Mouse (Mus musculus): ENCODE measurements around the gene Sez6l2. TPM values are rescaled to one million over a fixed set of nuclear protein-coding genes. Genes with fewer than 3 reads are reported as not detected.
A peak's percentile ranks its signal among the peaks of the same experiment; 100 is the strongest.

The Sez6l2 gene
- total and polyA plus RNA-seq, 2 experiments, result 0.28 to 0.60 TPM

GRCm38 (mm10) chr7:127012845-127013244, 62.5 kb downstream of the Sez6l2 start:
- H3K9ac ChIP-seq (ENCODE audit: low read depth, low read length), result no peak overlapping the region
- no peak for TF ChIP-seq POLR2A (IDR thresholded peaks at IDR 0.05; ENCODE audit: extremely low read depth, insufficient read depth, low read length)
- TF ChIP-seq CTCF (IDR thresholded peaks at IDR 0.05; ENCODE audit: low read depth, low read length), result no peak
- peaks cover 16% of the 10 kb centered on the region; the same call in 1 of the 2 replicates for H3K79me2 ChIP-seq (ENCODE audit: control insufficient read depth, insufficient read depth, low read length)
- H3K4me1 ChIP-seq (ENCODE audit: control insufficient read depth, insufficient read depth, low read length), result peaks cover 41% of the 10 kb centered on the region
- H3K27ac ChIP-seq (replicated peaks; ENCODE audit: insufficient read depth, low read depth, low read length), result no peak overlapping the region
- no peaks in the 10 kb centered on the region for H3K27me3 ChIP-seq (ENCODE audit: control insufficient read depth, insufficient read depth, low read length)
- H3K4me3 ChIP-seq (ENCODE audit: insufficient read depth, low read depth, low read length), result no peak overlapping the region
- no peak for DNase-seq (ENCODE audit: extremely low read depth, low read depth, low spot score)
- 95% methylated on average over 10 of the region's 10 CpGs for WGBS
- H3K36me3 ChIP-seq (ENCODE audit: control insufficient read depth, insufficient read depth, low read length), result no peaks in the 10 kb centered on the region

GRCm38 (mm10) chr7:127013385-127013784, 63.0 kb downstream of the Sez6l2 start:
- no peak overlapping the region for H3K27ac ChIP-seq (replicated peaks; ENCODE audit: insufficient read depth, low read depth, low read length)
- no peak overlapping the region for H3K9ac ChIP-seq (ENCODE audit: low read depth, low read length)
- 85% methylated on average over 6 of the region's 6 CpGs for WGBS
- H3K79me2 ChIP-seq (ENCODE audit: control insufficient read depth, insufficient read depth, low read length), result peaks cover 16% of the 10 kb centered on the region; the same call in 1 of the 2 replicates
- peaks cover 39% of the 10 kb centered on the region for H3K4me1 ChIP-seq (ENCODE audit: control insufficient read depth, insufficient read depth, low read length)
- H3K4me3 ChIP-seq (ENCODE audit: insufficient read depth, low read depth, low read length), result no peak overlapping the region
- TF ChIP-seq POLR2A (IDR thresholded peaks at IDR 0.05; ENCODE audit: extremely low read depth, insufficient read depth, low read length) (no peak), CTCF (IDR thresholded peaks at IDR 0.05; ENCODE audit: low read depth, low read length) (no peak)
- H3K27me3 ChIP-seq (ENCODE audit: control insufficient read depth, insufficient read depth, low read length), result no peaks in the 10 kb centered on the region
- no peak for DNase-seq (ENCODE audit: extremely low read depth, low read depth, low spot score)
- H3K36me3 ChIP-seq (ENCODE audit: control insufficient read depth, insufficient read depth, low read length), result no peaks in the 10 kb centered on the region

- TF ChIP-seq POLR2A (IDR thresholded peaks at IDR 0.05; ENCODE audit: extremely low read depth, insufficient read depth, low read length) (0 out of 2 replicates have a peak, but pooled peaks have one; percentile 35), CTCF (IDR thresholded peaks at IDR 0.05; ENCODE audit: low read depth, low read length) (no peak)
- Histone ChIP-seq H3K27me3 (ENCODE audit: control insufficient read depth, insufficient read depth, low read length) (no peaks in the 10 kb centered on the region), H3K4me3 (ENCODE audit: insufficient read depth, low read depth, low read length) (peak within 1 kb of the TSS; percentile 55), H3K9ac (ENCODE audit: low read depth, low read length) (peak within 1 kb of the TSS; percentile 70), H3K4me1 (ENCODE audit: control insufficient read depth, insufficient read depth, low read length) (peaks cover 33% of the 10 kb centered on the region), H3K79me2 (ENCODE audit: control insufficient read depth, insufficient read depth, low read length) (peaks cover 16% of the 10 kb centered on the region; the same call in 1 of the 2 replicates), H3K36me3 (ENCODE audit: control insufficient read depth, insufficient read depth, low read length) (no peaks in the 10 kb centered on the region), H3K27ac (replicated peaks; ENCODE audit: insufficient read depth, low read depth, low read length) (peak within 1 kb of the TSS; percentile 79)
- DNase-seq (ENCODE audit: extremely low read depth, low read depth, low spot score), result peak; percentile 74
- WGBS, result 4% methylated on average over 11 of the region's 11 CpGs
Measured at GRCm38 (mm10) chr7:127014320-127014719, 64.0 kb downstream of the Sez6l2 start, which contains the start of gene Mvp. Gene Mvp (minus strand): TSS chr7:127014621.

GRCm38 (mm10) chr7:127014993-127015392, 64.6 kb downstream of the Sez6l2 start:
- DNase-seq (ENCODE audit: extremely low read depth, low read depth, low spot score), result no peak
- H3K79me2 ChIP-seq (ENCODE audit: control insufficient read depth, insufficient read depth, low read length), result peaks cover 16% of the 10 kb centered on the region; the same call in 1 of the 2 replicates
- H3K27ac ChIP-seq (replicated peaks; ENCODE audit: insufficient read depth, low read depth, low read length), result no peak overlapping the region
- no peak overlapping the region for H3K9ac ChIP-seq (ENCODE audit: low read depth, low read length)
- no peaks in the 10 kb centered on the region for H3K27me3 ChIP-seq (ENCODE audit: control insufficient read depth, insufficient read depth, low read length)
- H3K36me3 ChIP-seq (ENCODE audit: control insufficient read depth, insufficient read depth, low read length), result no peaks in the 10 kb centered on the region
- TF ChIP-seq CTCF (IDR thresholded peaks at IDR 0.05; ENCODE audit: low read depth, low read length) (no peak), POLR2A (IDR thresholded peaks at IDR 0.05; ENCODE audit: extremely low read depth, insufficient read depth, low read length) (no peak)
- peaks cover 30% of the 10 kb centered on the region for H3K4me1 ChIP-seq (ENCODE audit: control insufficient read depth, insufficient read depth, low read length)
- no peak overlapping the region for H3K4me3 ChIP-seq (ENCODE audit: insufficient read depth, low read depth, low read length)
- WGBS, result 93% methylated on average over 12 of the region's 12 CpGs

- Histone ChIP-seq H3K36me3 (ENCODE audit: control insufficient read depth, insufficient read depth, low read length) (no peaks in the 10 kb centered on the region), H3K79me2 (ENCODE audit: control insufficient read depth, insufficient read depth, low read length) (peaks cover 16% of the 10 kb centered on the region; the same call in 1 of the 2 replicates), H3K4me3 (ENCODE audit: insufficient read depth, low read depth, low read length) (peak overlapping the region; percentile 74), H3K4me1 (ENCODE audit: control insufficient read depth, insufficient read depth, low read length) (peaks cover 28% of the 10 kb centered on the region), H3K9ac (ENCODE audit: low read depth, low read length) (peak overlapping the region; percentile 80), H3K27ac (replicated peaks; ENCODE audit: insufficient read depth, low read depth, low read length) (peak overlapping the region; percentile 86), H3K27me3 (ENCODE audit: control insufficient read depth, insufficient read depth, low read length) (no peaks in the 10 kb centered on the region)
- DNase-seq (ENCODE audit: extremely low read depth, low read depth, low spot score), result peak; percentile 77
- TF ChIP-seq POLR2A (IDR thresholded peaks at IDR 0.05; ENCODE audit: extremely low read depth, insufficient read depth, low read length) (no peak), CTCF (IDR thresholded peaks at IDR 0.05; ENCODE audit: low read depth, low read length) (no peak)
- under 1% methylated on average over 10 of the region's 10 CpGs for WGBS
Measured at GRCm38 (mm10) chr7:127016081-127016480, 65.7 kb downstream of the Sez6l2 start.

- TF ChIP-seq POLR2A (IDR thresholded peaks at IDR 0.05; ENCODE audit: extremely low read depth, insufficient read depth, low read length) (no peak), CTCF (IDR thresholded peaks at IDR 0.05; ENCODE audit: low read depth, low read length) (no peak)
- Histone ChIP-seq H3K4me1 (ENCODE audit: control insufficient read depth, insufficient read depth, low read length) (peaks cover 26% of the 10 kb centered on the region), H3K79me2 (ENCODE audit: control insufficient read depth, insufficient read depth, low read length) (peaks cover 16% of the 10 kb centered on the region; the same call in 1 of the 2 replicates), H3K27ac (replicated peaks; ENCODE audit: insufficient read depth, low read depth, low read length) (peak within 1 kb of the TSS; percentile 86), H3K4me3 (ENCODE audit: insufficient read depth, low read depth, low read length) (peak within 1 kb of the TSS; percentile 74), H3K27me3 (ENCODE audit: control insufficient read depth, insufficient read depth, low read length) (no peaks in the 10 kb centered on the region), H3K36me3 (ENCODE audit: control insufficient read depth, insufficient read depth, low read length) (no peaks in the 10 kb centered on the region), H3K9ac (ENCODE audit: low read depth, low read length) (peak within 1 kb of the TSS; percentile 80)
- DNase-seq (ENCODE audit: extremely low read depth, low read depth, low spot score), result no peak
Measured at GRCm38 (mm10) chr7:127016481-127016485, 65.9 kb downstream of the Sez6l2 start, which contains the start of gene Pagr1b. Gene Pagr1b (minus strand): TSS chr7:127016484.
